Mouse (Mus musculus): ENCODE data around the gene Fnbp4.
"Not testable (repeated sequence)": the region's sequence is repeated elsewhere in the genome, so short reads cannot be mapped to it uniquely, and the experiment has no call there.

The Fnbp4 gene

GRCm38 (mm10) chr2:90782458-90782857 is 37.3 kb downstream of the Fnbp4 start, which contains the start of gene Agbl2:
Agbl2 (plus strand) TSS chr2:90782727.
- DNase-seq (ENCODE audit: low read depth, low spot score), result peak; percentile 70

GRCm38 (mm10) chr2:90782901-90783486 is 37.8 kb downstream of the Fnbp4 start:
- DNase-seq (ENCODE audit: low read depth, low spot score), result no peak

- no peak for DNase-seq (ENCODE audit: low read depth, low spot score)
Observed at GRCm38 (mm10) chr2:90788126-90788525, 43.0 kb downstream of the Fnbp4 start.

GRCm38 (mm10) chr2:90808241-90809126 is 63.3 kb downstream of the Fnbp4 start:
- DNase-seq (ENCODE audit: low read depth, low spot score), result peak; percentile 46

GRCm38 (mm10) chr2:90810751-90811150 is 65.6 kb downstream of the Fnbp4 start:
- no peak for DNase-seq (ENCODE audit: low read depth, low spot score)

- no peak for DNase-seq (ENCODE audit: low read depth, low spot score)
Observed at GRCm38 (mm10) chr2:90815266-90815665, 70.1 kb downstream of the Fnbp4 start.

- no peak for DNase-seq (ENCODE audit: low read depth, low spot score)
Observed at GRCm38 (mm10) chr2:90816144-90816543, 71.0 kb downstream of the Fnbp4 start.

GRCm38 (mm10) chr2:90818710-90819109 is 73.5 kb downstream of the Fnbp4 start:
- no peak for DNase-seq (ENCODE audit: low read depth, low spot score)

GRCm38 (mm10) chr2:90820894-90821293 is 75.7 kb downstream of the Fnbp4 start:
- no peak for DNase-seq (ENCODE audit: low read depth, low spot score)

- peak; percentile 71 for DNase-seq (ENCODE audit: low read depth, low spot score)
Observed at GRCm38 (mm10) chr2:90822978-90823377, 77.8 kb downstream of the Fnbp4 start.

- peak; percentile 51 for DNase-seq (ENCODE audit: low read depth, low spot score)
Observed at GRCm38 (mm10) chr2:90823781-90824180, 78.6 kb downstream of the Fnbp4 start.

- DNase-seq (ENCODE audit: low read depth, low spot score), result not testable (repeated sequence)
Observed at GRCm38 (mm10) chr2:90824528-90824927, 79.4 kb downstream of the Fnbp4 start.

GRCm38 (mm10) chr2:90825515-90826172 is 80.5 kb downstream of the Fnbp4 start:
- no peak for DNase-seq (ENCODE audit: low read depth, low spot score)

- no peak for DNase-seq (ENCODE audit: low read depth, low spot score)
Observed at GRCm38 (mm10) chr2:90828739-90829138, 83.6 kb downstream of the Fnbp4 start.
